Mouse (Mus musculus) kidney, postnatal 0 days (tissue): Measurements from ENCODE around the gene Tmem150b. TPM values are rescaled to one million over a fixed set of nuclear protein-coding genes. Genes with fewer than 3 reads are reported as not detected.

Experiments
- ATAC-seq: fragments of 200-750 bp; cut with Nextera tagmentation; replicated peaks from 2 replicates; pipeline ENCODE4 v1.8.0; 2017; ENCODE audit warnings: low read depth, moderate number of reproducible peaks, moderate TSS enrichment, moderate library complexity; ENCODE audit not compliant: low FRiP score
- DNase-seq: peaks from one replicate; pipeline ENCODE4 v3.0.0-alpha.2; 2016; ENCODE audit warnings: low spot score
- H3K27ac ChIP-seq: fragments of 300-500 bp; sonication (generic); 2 replicates; pipeline ENCODE4 v1.5.1; 2014; ENCODE audit warnings: mild to moderate bottlenecking
- H3K27me3 ChIP-seq: fragments of 300-500 bp; sonication (generic); 2 replicates; pipeline ENCODE4 v1.6.1; 2014; ENCODE audit warnings: low read length, mixed read lengths; ENCODE audit not compliant: insufficient read depth
- H3K36me3 ChIP-seq: fragments of 300-500 bp; sonication (generic); 2 replicates; pipeline ENCODE4 v1.6.1; 2014; ENCODE audit warnings: low read length, mixed read lengths; ENCODE audit not compliant: insufficient read depth
- H3K4me1 ChIP-seq: fragments of 300-500 bp; sonication (generic); replicated peaks from 2 replicates; pipeline ENCODE4 v1.6.1; 2014; ENCODE audit warnings: antibody characterized with exemption, low read length, mixed read lengths; ENCODE audit not compliant: insufficient read depth
- H3K4me2 ChIP-seq: fragments of 300-500 bp; sonication (generic); 2 replicates; pipeline ENCODE4 v1.6.1; 2014; ENCODE audit warnings: mild to moderate bottlenecking, low read length, moderate library complexity, mixed read lengths
- H3K4me3 ChIP-seq: fragments of 300-500 bp; sonication (generic); replicated peaks from 2 replicates; pipeline ENCODE4 v1.5.1; 2014; ENCODE audit warnings: low read depth, low read length
- H3K9ac ChIP-seq: fragments of 300-500 bp; sonication (generic); 2 replicates; pipeline ENCODE4 v1.6.1; 2014; ENCODE audit warnings: low read depth, low read length
- H3K9me3 ChIP-seq: fragments of 300-500 bp; sonication (generic); replicated peaks from 2 replicates; pipeline ENCODE4 v1.6.1; 2016; ENCODE audit warnings: low read length, inconsistent platforms, mixed read lengths
- CTCF ChIP-seq: IDR thresholded peaks from 2 replicates; pipeline ENCODE4 v1.5.1; 2016; ENCODE audit warnings: antibody characterized with exemption, low read depth, mild to moderate bottlenecking, moderate library complexity
- WGBS: fragments of 180-500 bp; shearing (Covaris S2); extraction: QIAGEN DNeasy Blood & Tissue Kit; methylation state at CpG from one replicate; pipeline ENCODE4 v1.1.7; 2014; 5-methylcytosine and 5-hydroxymethylcytosine counted together
- polyA plus RNA-seq: library from polyadenylated mRNA; unstranded; fragments of >200 nt; fragmentation: Nextera tagmentation; extraction: Ambion mirVana; gene quantifications from 2 replicates; pipeline ENCODE4 v1.2.1, GENCODE M21; 2015

The Tmem150b gene
- polyA plus RNA-seq, 1 experiment from 2014 or later = 0.12 TPM

DNA sequence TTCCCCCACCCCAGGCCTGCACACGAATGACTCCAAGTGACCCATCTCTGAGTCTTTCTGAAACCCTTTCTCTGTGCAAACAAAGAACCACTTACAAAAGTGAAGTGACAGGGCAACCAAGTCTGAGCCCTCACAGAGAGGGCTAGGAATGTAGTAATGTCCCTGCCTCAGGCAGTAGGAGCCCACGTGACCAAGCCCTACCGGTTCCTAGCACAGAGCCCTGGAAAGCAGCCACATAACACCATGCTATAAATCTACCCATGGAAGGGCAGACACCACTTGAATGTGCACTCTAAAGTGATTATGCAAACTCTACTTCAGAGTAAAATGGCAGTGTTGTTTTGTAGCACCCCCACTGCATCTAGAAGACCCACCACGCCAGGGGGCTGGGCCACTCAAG lies 53.1 kb downstream of the Tmem150b start:
- Histone ChIP-seq H3K4me2 (no peak overlapping the region), H3K4me1 (no peaks in the 10 kb centered on the region), H3K9ac (no peak overlapping the region), H3K27me3 (no peaks in the 10 kb centered on the region), H3K9me3 (no peaks in the 10 kb centered on the region), H3K4me3 (no peak overlapping the region), H3K36me3 (peaks cover 27% of the 10 kb centered on the region), H3K27ac (no peak overlapping the region)
- 63% methylated on average over 4 of the region's 4 CpGs for WGBS
- DNase-seq = no peak
- no peak for TF ChIP-seq CTCF
- no peak; the same call in 1 of the 2 replicates for ATAC-seq

DNA sequence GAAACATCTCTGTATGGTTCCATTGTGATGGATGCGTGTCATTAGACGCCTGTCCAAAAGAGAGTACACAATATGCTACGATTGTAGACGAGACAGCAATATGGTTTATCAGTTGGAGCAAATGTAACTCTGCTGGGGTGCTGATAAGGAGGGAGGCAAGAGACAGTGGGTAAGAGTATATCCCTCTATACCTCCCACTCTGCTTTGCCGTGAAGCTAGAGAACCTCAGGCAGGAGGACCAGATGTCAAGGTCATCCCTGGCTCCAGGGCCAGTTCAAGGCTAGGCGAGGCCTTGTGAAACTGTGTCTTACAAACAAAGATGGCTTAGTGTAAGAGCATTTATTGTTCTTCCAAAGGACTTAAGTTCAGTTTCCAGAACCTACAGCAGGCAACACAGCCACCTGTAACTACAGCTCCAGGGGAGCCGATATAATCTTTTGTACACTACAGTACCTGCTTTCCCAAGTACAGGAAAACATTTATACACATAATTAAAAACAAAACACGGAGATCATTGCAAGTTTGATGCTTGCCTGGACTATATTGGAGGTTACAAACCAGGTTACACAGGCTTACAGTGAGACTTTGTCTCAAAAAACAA lies 54.3 kb downstream of the Tmem150b start:
- peaks cover 24% of the 10 kb centered on the region for H3K36me3 ChIP-seq
- no peak for ATAC-seq

DNA sequence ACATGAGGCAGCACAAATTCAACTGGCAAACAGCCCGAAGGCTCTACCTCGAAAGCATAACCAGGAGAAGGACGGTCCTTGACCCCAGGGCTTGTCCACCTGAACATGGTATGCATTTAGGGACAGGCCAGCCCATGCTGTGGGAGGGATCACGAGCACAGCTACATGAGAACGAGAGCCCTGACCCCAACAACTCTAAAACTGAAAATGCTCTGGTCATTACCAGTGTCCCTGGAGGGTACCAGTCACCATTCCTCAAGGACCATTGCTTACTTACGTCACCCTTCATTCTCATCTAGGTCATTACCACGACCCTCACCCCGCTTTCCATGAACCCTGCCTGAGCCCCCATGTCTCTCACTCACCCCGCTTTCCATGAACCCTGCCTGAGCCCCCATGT lies 55.9 kb downstream of the Tmem150b start:
- WGBS = 96% methylated on average over 9 of the region's 9 CpGs
- DNase-seq (no peak), ATAC-seq (no peak)
- H3K36me3 ChIP-seq = peaks cover 28% of the 10 kb centered on the region
- no peaks in the 10 kb centered on the region for H3K27me3 ChIP-seq
- no peak overlapping the region for H3K9ac ChIP-seq
- no peak for TF ChIP-seq CTCF
- H3K4me1 ChIP-seq = no peaks in the 10 kb centered on the region
- no peak overlapping the region for H3K4me3 ChIP-seq
- H3K27ac ChIP-seq = no peak overlapping the region
- H3K9me3 ChIP-seq = no peaks in the 10 kb centered on the region
- no peak overlapping the region for H3K4me2 ChIP-seq

More for the DNA sequence above, 54.3 kb downstream of the Tmem150b start:
- no peak overlapping the region for H3K4me2 ChIP-seq
- no peak overlapping the region for H3K27ac ChIP-seq
- 93% methylated on average over 8 of the region's 8 CpGs for whole genome bisulfite sequencing
- H3K9ac ChIP-seq = no peak overlapping the region
- DNase-seq = no peak
- TF ChIP-seq CTCF = no peak
- no peak overlapping the region for H3K4me3 ChIP-seq
- no peaks in the 10 kb centered on the region for H3K27me3 ChIP-seq
- H3K4me1 ChIP-seq = no peaks in the 10 kb centered on the region
- no peaks in the 10 kb centered on the region for H3K9me3 ChIP-seq

DNA sequence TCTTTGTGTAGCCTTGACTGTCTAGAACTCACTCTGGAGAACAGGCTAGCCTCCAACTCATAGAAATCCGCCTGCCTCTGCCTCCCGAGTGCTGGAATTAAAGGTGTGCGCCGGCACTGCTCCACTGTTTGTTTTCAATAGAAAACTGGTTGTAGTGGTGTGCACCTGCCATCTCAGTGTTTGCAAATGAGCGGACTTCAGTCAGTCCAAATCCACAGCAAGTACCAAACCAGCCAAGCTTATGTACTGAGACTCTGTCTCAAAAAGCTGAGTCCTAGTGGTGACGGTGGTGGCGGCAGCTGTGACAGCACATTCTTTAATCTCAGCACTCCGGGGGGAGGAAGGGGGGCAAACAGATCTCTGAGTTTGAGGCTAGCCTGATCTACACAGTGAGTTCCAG lies 56.5 kb downstream of the Tmem150b start:
- ATAC-seq (no peak), DNase-seq (no peak)
- Histone ChIP-seq H3K4me3 (no peak overlapping the region), H3K4me2 (no peak overlapping the region), H3K4me1 (no peaks in the 10 kb centered on the region), H3K36me3 (peaks cover 30% of the 10 kb centered on the region), H3K9ac (no peak overlapping the region), H3K9me3 (no peaks in the 10 kb centered on the region), H3K27ac (no peak overlapping the region), H3K27me3 (no peaks in the 10 kb centered on the region)
- no peak for TF ChIP-seq CTCF
- 94% methylated on average over 8 of the region's 8 CpGs for WGBS

DNA sequence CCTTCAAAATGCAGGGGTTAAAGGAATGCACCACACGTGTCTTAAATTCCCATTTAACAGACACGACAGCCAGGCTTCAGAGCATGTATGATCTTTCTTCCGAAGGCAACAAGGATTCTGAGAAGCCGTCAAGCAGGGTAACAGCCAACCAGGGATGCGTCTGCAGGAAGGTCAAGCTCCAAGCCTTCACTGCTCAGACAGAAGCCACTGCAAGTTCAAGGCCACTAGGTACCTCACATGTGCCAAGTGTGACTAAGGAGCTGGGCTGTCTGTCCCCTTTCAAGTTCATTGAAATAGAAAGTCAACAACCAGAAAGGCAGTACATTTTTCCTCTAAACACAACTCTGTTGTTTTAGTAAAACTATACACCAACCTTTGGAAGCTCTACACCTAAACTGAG lies 58.2 kb downstream of the Tmem150b start:
- WGBS = 89% methylated on average over 5 of the region's 5 CpGs
- H3K4me1 ChIP-seq = no peaks in the 10 kb centered on the region
- H3K4me3 ChIP-seq = no peak overlapping the region
- DNase-seq = no peak
- no peak overlapping the region for H3K27ac ChIP-seq
- H3K4me2 ChIP-seq = no peak overlapping the region
- peaks cover 29% of the 10 kb centered on the region for H3K36me3 ChIP-seq
- no peaks in the 10 kb centered on the region for H3K27me3 ChIP-seq
- no peak for TF ChIP-seq CTCF
- no peaks in the 10 kb centered on the region for H3K9me3 ChIP-seq
- no peak overlapping the region for H3K9ac ChIP-seq
- no peak for ATAC-seq

DNA sequence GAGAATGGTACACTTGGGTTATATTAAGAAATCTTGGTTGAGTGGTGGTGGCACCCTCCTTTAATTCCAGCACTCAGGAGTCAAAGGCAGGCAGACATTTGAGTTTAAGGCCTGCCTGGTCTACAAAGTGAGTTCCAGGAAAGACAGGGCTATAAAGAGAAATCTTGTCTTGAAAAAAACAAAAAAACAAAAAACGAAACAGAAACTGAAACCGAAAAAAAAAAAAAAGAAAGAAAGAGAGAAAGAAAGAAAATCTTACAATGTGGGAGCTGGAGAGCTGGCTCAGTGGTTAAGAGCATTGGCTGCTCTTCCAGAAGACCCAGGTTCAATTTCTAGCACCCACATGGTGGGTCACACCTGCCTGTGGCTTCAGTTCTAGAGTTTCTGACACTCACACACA lies 61.3 kb downstream of the Tmem150b start:
- Histone ChIP-seq H3K4me1 (0 out of 2 replicates have a peak, but pooled peaks cover 7% of the 10 kb centered on the region), H3K9ac (no peak overlapping the region), H3K4me2 (no peak overlapping the region), H3K9me3 (no peaks in the 10 kb centered on the region), H3K4me3 (no peak overlapping the region), H3K27me3 (no peaks in the 10 kb centered on the region), H3K36me3 (peaks cover 25% of the 10 kb centered on the region; the same call in 1 of the 2 replicates), H3K27ac (no peak overlapping the region)
- ATAC-seq (no peak), DNase-seq (no peak)
- WGBS = 87% methylated on average over 2 of the region's 2 CpGs
- TF ChIP-seq CTCF = no peak

DNA sequence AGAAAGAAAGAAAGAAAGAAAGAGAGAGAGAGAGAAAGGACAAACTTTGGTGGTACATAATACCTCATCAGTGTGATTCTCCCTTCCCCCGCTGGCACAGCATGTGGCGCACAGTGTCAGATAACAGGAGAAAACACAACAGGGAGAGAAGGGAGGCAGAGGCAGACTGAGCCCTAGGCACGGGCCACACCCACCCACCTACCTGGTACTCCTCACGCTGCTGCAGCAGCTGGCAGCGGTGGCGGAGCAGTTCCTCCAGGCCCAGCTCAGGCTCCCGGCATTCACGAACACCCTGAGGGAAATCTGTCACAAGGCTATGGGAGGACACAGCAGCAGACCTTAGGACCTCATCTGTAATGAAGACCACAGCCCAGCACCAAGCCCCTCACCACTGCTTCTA lies 61.9 kb downstream of the Tmem150b start:
- 0 out of 2 replicates have a peak, but pooled peaks cover 7% of the 10 kb centered on the region for H3K4me1 ChIP-seq
- ATAC-seq = no peak
- H3K9me3 ChIP-seq = no peaks in the 10 kb centered on the region
- H3K27me3 ChIP-seq = no peaks in the 10 kb centered on the region
- no peak overlapping the region for H3K4me3 ChIP-seq
- no peak for TF ChIP-seq CTCF
- WGBS = 82% methylated on average over 8 of the region's 8 CpGs
- H3K36me3 ChIP-seq = peaks cover 20% of the 10 kb centered on the region; the same call in 1 of the 2 replicates
- no peak overlapping the region for H3K27ac ChIP-seq
- no peak overlapping the region for H3K9ac ChIP-seq
- no peak for DNase-seq
- no peak overlapping the region for H3K4me2 ChIP-seq
